Mouse (Mus musculus): ENCODE measurements around the gene Tnpo1.
"Not testable (repeated sequence)": the region's sequence is repeated elsewhere in the genome, so short reads cannot be mapped to it uniquely, and the experiment has no call there.

Gene Tnpo1

DNA sequence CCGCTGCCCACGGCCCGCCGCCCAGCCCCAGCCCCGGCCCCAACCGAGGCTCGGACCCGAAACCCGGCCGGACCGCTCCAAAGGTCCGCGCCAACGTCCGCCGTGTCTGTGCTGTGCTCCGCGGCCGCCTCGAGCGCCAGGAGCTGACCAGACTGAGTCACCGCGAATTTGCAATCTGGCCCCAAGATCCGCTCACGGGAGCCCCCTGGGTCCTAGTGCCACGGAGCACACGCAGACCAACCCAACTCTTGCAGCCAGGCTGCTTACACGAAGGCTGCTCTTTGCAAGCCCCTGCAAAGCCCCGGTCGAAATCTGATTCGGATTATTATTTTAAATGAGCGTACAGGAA lies 35.3 kb downstream of the Tnpo1 start:
- DNase-seq (ENCODE audit: low read depth in 1 of 2, low spot score in 2 of 2): peak; percentile 59 to 61

- peak in 1 of 2 experiments; percentile 8 for DNase-seq (ENCODE audit: low read depth in 1 of 2, low spot score in 2 of 2)
Observed at GRCm38 (mm10) chr13:98890137-98890870, 35.9 kb downstream of the Tnpo1 start.

GRCm38 (mm10) chr13:98889211-98889610 lies 37.0 kb downstream of the Tnpo1 start:
- no peak for DNase-seq (ENCODE audit: low read depth in 1 of 2, low spot score in 2 of 2)

GRCm38 (mm10) chr13:98883774-98884173 lies 42.4 kb downstream of the Tnpo1 start:
- DNase-seq (ENCODE audit: low read depth in 1 of 2, low spot score in 2 of 2): no peak

DNA sequence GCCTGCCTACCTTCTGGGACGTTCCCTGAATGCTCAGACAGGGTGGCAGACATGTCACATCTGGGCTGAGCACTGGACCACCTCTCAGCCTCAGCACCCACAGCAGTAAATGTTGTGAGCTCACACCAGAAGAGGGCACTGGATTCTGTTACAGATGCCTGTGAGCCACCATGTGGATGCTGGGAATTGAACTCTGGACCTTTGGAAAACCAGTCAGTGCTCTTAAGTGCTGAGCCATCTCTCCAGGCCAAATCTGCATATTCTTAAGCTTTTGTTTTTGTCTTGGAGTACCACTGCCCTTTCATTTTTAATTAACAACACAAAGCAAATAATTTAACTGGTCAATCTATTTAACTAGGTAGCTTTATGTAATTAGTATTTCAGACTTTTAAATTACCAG lies 44.2 kb downstream of the Tnpo1 start:
- no peak for DNase-seq (ENCODE audit: low read depth in 1 of 2, low spot score in 2 of 2)

- DNase-seq (ENCODE audit: low read depth in 1 of 2, low spot score in 2 of 2): no peak
Observed at GRCm38 (mm10) chr13:98880336-98880735, 45.8 kb downstream of the Tnpo1 start.

GRCm38 (mm10) chr13:98879422-98879821 lies 46.8 kb downstream of the Tnpo1 start:
- no peak for DNase-seq (ENCODE audit: low read depth in 1 of 2, low spot score in 2 of 2)

- no peak for DNase-seq (ENCODE audit: low read depth in 1 of 2, low spot score in 2 of 2)
Observed at GRCm38 (mm10) chr13:98877165-98877564, 49.0 kb downstream of the Tnpo1 start.

- DNase-seq (ENCODE audit: low read depth in 1 of 2, low spot score in 2 of 2): no peak
Observed at GRCm38 (mm10) chr13:98874727-98875126, 51.5 kb downstream of the Tnpo1 start.

- DNase-seq (ENCODE audit: low read depth in 1 of 2, low spot score in 2 of 2): no peak
Observed at GRCm38 (mm10) chr13:98872273-98872847, 53.8 kb downstream of the Tnpo1 start.

DNA sequence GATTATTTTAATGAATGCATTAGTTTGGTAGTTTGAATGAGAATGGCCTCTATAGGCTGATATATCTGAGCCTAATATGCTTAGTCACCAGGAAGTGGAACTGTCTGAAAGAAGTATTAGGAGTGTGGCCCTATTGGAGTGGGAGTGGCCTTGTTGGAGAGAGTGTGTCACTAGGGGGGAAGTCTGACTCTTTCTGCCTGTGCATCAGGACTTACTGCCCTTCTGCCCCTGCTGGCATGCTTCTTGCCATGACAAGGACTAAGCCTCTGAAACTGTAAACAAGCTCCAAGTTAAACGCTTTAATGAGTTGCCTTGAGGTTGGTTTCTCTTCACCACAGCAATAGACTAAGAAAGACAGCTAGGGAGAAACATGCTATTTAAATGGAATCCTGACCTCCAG lies 54.9 kb downstream of the Tnpo1 start:
- DNase-seq (ENCODE audit: low read depth in 1 of 2, low spot score in 2 of 2): peak in 1 of 2 experiments; percentile 6

DNA sequence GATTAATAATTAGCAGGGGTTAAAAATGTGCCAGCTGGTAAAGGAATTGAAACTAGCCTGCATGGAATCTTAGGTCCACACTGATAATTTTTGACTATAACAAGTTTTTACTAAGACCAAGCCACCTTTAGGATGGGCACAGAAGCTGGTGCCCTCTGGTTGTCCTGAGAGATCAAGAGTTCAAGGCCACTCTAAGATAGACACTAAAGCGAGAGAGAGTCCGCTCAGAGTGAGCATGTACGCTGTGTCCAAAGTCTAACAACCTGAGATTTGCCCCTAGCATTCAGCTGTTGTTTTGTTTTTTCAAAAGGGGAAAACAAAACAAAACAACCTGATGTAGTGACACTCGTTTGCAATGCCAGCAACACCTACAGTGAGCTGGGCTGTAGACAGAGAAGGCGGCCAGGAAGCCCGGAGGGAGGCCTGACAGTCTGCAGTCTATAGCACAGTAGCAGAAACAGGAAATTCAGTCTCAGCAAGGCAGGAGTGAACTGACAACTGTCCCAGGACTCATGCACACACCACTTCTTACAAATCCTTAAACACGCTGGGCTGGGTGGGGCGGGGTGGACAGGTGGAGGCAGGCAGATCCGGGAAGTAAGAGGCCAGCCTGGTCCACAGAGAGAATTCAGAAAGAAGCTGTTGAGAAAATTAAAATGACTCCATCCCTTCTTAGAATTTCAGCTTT lies 57.8 kb downstream of the Tnpo1 start:
- DNase-seq (ENCODE audit: low read depth in 1 of 2, low spot score in 2 of 2): no peak

DNA sequence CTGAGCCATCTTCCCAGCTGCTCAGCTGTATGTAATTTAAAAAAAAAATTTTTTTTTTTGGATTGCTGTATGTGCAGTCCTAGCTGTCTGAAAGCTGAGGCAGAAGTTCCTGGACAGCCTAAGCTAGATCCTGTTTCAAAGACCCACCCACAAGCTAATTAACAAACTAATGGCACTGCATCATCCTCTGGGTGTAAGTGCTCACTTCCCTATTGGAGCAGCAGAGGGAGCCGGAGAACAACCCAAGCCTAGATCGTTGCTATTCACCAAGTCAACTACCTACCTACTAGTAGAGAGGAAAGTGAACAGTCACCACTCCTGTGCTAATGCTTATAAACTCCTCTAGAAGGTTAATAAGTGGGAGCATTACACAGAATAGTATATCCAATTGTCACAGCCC lies 58.4 kb downstream of the Tnpo1 start:
- DNase-seq (ENCODE audit: low read depth in 1 of 2, low spot score in 2 of 2): peak in 1 of 2 experiments; percentile 38

- DNase-seq (ENCODE audit: low read depth in 1 of 2, low spot score in 2 of 2): no peak
Observed at GRCm38 (mm10) chr13:98855291-98855690, 70.9 kb downstream of the Tnpo1 start.

GRCm38 (mm10) chr13:98845794-98846193 lies 80.4 kb downstream of the Tnpo1 start:
- DNase-seq (ENCODE audit: low read depth in 1 of 2, low spot score in 2 of 2): no peak

- no peak for DNase-seq (ENCODE audit: low read depth in 1 of 2, low spot score in 2 of 2)
Observed at GRCm38 (mm10) chr13:98836423-98837088, 89.6 kb downstream of the Tnpo1 start.

- DNase-seq (ENCODE audit: low read depth in 1 of 2, low spot score in 2 of 2): no peak
Observed at GRCm38 (mm10) chr13:98835740-98836139, 90.4 kb downstream of the Tnpo1 start.

GRCm38 (mm10) chr13:98834723-98835122 lies 91.5 kb downstream of the Tnpo1 start:
- DNase-seq (ENCODE audit: low read depth in 1 of 2, low spot score in 2 of 2): no peak

DNA sequence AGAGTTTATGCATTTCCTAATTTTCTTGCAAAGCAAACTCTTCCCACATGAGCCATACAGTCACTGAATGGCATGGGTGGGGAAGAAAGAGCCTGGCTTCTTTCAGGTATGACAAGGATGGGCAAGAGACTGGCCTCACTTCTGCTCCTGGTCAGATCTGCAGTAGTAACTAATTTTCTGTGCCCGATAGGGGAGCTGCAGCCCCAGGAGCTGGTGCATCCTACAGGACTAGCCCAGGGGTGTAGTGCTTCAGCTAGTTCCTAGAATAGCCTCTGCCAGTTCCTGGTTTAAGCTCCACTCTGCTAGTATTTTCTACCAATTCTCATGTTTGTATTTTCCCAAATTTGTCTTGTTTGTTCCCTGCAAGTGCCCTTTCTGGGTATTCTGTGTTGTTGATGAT lies 92.0 kb downstream of the Tnpo1 start:
- no peak for DNase-seq (ENCODE audit: low read depth in 1 of 2, low spot score in 2 of 2)

GRCm38 (mm10) chr13:98832451-98833450 lies 93.4 kb downstream of the Tnpo1 start:
- peak; percentile 34 to 35 for DNase-seq (ENCODE audit: low read depth in 1 of 2, low spot score in 2 of 2)

DNA sequence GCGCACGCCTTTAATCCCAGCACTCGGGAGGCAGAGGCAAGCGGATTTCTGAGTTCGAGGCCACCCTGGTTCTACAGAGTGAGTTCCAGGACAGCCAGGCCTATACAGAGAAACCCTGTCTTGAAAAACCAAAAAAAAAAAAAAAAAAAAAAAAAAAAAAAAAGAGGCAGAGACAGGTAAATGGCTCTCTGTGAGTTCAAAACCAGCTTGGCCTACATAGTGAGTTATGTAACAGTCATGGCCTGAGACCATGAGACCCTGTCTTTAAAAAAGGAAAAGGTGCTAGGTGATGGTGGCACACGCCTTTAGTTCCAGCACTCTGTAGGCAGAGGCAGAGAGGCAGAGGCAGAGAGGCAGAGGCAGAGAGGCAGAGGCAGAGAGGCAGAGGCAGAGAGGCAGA lies 97.2 kb downstream of the Tnpo1 start:
- DNase-seq (ENCODE audit: low read depth in 1 of 2, low spot score in 2 of 2): not testable (repeated sequence)

Data from monocyte, adult 2 months (primary cell).